Mouse (Mus musculus) liver, embryonic 14.5 days (tissue): ENCODE data around the gene Stum. TPM values are rescaled to one million over a fixed set of nuclear protein-coding genes. Genes with fewer than 3 reads are reported as not detected.
A peak's percentile ranks its signal among the peaks of the same experiment; 100 is the strongest.

ENCODE experiments used
- ATAC-seq: fragments of 200-750 bp; cut with Nextera tagmentation; 2 replicates; pipeline ENCODE4 v1.8.0; 2017; ENCODE audit warnings: moderate number of reproducible peaks, mild to moderate bottlenecking, moderate library complexity; ENCODE audit not compliant: insufficient read depth
- DNase-seq, 3 experiments: peaks; one replicate each; pipeline ENCODE4 v3.0.0-alpha.2; 2012 to 2013; ENCODE audit warnings: low read depth in 3 of 3, low spot score in 3 of 3
- H3K27ac ChIP-seq: fragments of 300-500 bp; sonication (generic); 2 replicates; pipeline ENCODE4 v1.5.1; 2014; ENCODE audit warnings: moderate library complexity, mild to moderate bottlenecking, control low read depth, inconsistent platforms
- H3K27me3 ChIP-seq: fragments of 300-500 bp; sonication (generic); 2 replicates; pipeline ENCODE4 v1.6.1; 2014; ENCODE audit warnings: mild to moderate bottlenecking, low read length, moderate library complexity; ENCODE audit not compliant: control insufficient read depth, insufficient read depth
- H3K36me3 ChIP-seq: fragments of 300-500 bp; sonication (generic); replicated peaks from 2 replicates; pipeline ENCODE4 v1.6.1; 2014; ENCODE audit warnings: low read depth; ENCODE audit not compliant: control insufficient read depth, insufficient read depth
- H3K4me1 ChIP-seq, 2 experiments: fragments of 200-500 bp in 1 of 2; fragments of 300-500 bp in 1 of 2; sonication (generic) in 1 of 2; replicated peaks; 2 replicates each; pipeline ENCODE4 v1.6.1; 2012 to 2014; ENCODE audit warnings: antibody characterized with exemption in 1 of 2, inconsistent platforms in 1 of 2, low read length in 1 of 2; ENCODE audit not compliant: control insufficient read depth in 2 of 2, insufficient read depth in 2 of 2
- H3K4me2 ChIP-seq: fragments of 300-500 bp; sonication (generic); 2 replicates; pipeline ENCODE4 v1.6.1; 2014; ENCODE audit warnings: low read depth, mild to moderate bottlenecking, control low read depth, moderate library complexity
- H3K4me3 ChIP-seq, 2 experiments: fragments of 200-500 bp in 1 of 2; fragments of 300-500 bp in 1 of 2; sonication (generic) in 1 of 2; 2 replicates each; pipeline ENCODE4 v1.5.1; 2012 to 2014; ENCODE audit warnings: low read depth in 2 of 2, low read length in 2 of 2, mild to moderate bottlenecking in 2 of 2, control low read depth in 1 of 2, inconsistent platforms in 1 of 2, moderate library complexity in 1 of 2; ENCODE audit not compliant: insufficient read depth in 1 of 2
- H3K9ac ChIP-seq: fragments of 300-500 bp; sonication (generic); replicated peaks from 2 replicates; pipeline ENCODE4 v1.6.1; 2014; ENCODE audit warnings: mild to moderate bottlenecking, control low read depth, moderate library complexity
- H3K9me3 ChIP-seq: fragments of 300-500 bp; sonication (generic); 2 replicates; pipeline ENCODE4 v1.6.1; 2016; ENCODE audit warnings: low read length, mixed read lengths; ENCODE audit not compliant: control insufficient read depth
- CTCF ChIP-seq: IDR thresholded peaks from 2 replicates; pipeline ENCODE4 v1.5.1; 2016; ENCODE audit warnings: antibody characterized with exemption, low read depth, control low read depth
- EP300 ChIP-seq: IDR thresholded peaks from 2 replicates; pipeline ENCODE4 v1.6.1; 2016; ENCODE audit warnings: antibody characterized with exemption, low read depth
- WGBS: fragments of 180-500 bp; shearing (Covaris S2); extraction: QIAGEN DNeasy Blood & Tissue Kit; methylation state at CpG from one replicate; pipeline ENCODE4 v1.1.7; 2014; ENCODE audit not compliant: insufficient replicate concordance; 5-methylcytosine and 5-hydroxymethylcytosine counted together
- polyA plus RNA-seq, 2 experiments: library from polyadenylated mRNA; depleted of rRNA in 1 of 2; stranded (reverse) in 1 of 2; unstranded in 1 of 2; fragments of >200 nt; fragmentation: Nextera tagmentation in 1 of 2; extraction: Ambion mirVana in 1 of 2; gene quantifications; 2 replicates each; pipeline versions ENCODE4 v1.2.1 to v1.2.3; 2012 to 2014

The Stum gene
- polyA plus RNA-seq, 2 experiments = 0.04 TPM; not detected in 1

- ATAC-seq (no peak), DNase-seq (no peak)
- Histone ChIP-seq H3K9ac (no peak overlapping the region), H3K9me3 (no peaks in the 10 kb centered on the region), H3K4me2 (no peak overlapping the region), H3K27ac (no peak overlapping the region), H3K27me3 (no peaks in the 10 kb centered on the region), H3K4me1 (peaks cover 0 to 9% of the 10 kb centered on the region in 2 experiments; a peak in 2 of 4 replicates), H3K4me3 (no peak overlapping the region), H3K36me3 (no peaks in the 10 kb centered on the region)
- WGBS = 48% methylated on average over 5 of the region's 5 CpGs
- TF ChIP-seq EP300 = no peak
- no peak for TF ChIP-seq CTCF
Measured at GRCm38 (mm10) chr1:180409771-180410170, 73.5 kb downstream of the Stum start.

GRCm38 (mm10) chr1:180408832-180409231 is 74.5 kb downstream of the Stum start:
- H3K9ac ChIP-seq = no peak overlapping the region
- WGBS = 69% methylated on average over 9 of the region's 9 CpGs

DNA sequence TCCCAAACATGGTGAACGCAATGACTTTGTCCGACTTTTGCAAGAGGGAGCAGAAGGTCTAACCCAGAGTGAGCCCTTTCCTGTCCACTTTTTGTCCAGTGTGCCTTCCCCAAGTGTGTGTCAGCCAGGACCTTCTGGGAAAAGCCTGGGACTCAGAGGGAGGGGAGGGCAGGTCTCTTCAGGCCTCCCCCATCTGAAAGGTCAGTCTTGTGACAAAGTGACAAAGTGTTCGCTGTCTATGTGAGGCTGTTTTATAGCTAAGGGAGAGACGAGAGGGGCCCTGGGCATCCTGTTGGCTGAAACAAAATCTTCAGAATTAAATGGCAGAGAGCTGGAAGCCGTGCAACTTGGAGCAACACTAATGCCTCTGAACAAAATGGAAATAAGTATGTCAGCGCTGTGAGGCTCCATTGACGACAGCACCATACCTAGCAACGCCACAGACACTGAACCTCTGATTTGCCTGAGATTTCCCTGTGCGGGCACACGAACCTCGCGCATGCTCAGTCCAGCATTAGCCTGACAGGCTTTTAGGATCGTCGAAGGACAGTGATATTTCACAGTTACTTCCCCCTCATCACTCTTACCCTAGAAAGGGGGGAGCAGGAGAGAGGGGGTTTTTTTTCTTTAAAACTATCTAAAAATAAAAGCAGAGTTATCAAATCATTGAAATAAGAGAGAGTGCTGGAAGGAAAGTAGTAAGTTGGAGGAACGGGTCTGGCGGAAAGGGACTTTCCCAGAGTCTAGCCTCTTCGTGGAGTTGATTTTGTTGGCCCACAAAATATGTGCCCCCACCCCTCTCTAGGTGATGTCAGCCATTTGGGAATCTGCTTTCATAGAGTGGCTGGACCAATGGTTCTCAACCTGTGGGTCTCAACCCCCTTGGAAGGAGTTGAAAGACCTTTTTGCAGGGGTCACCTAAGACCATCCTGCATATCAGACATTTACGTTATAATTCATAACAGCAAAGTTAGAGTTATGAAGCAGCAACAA is 75.3 kb downstream of the Stum start:
- H3K27me3 ChIP-seq = no peaks in the 10 kb centered on the region
- no peak for DNase-seq
- H3K9me3 ChIP-seq = no peaks in the 10 kb centered on the region
- ATAC-seq = no peak
- 76% methylated on average over 18 of the region's 18 CpGs for WGBS
- H3K9ac ChIP-seq = no peak overlapping the region
- TF ChIP-seq CTCF (no peak), EP300 (no peak)
- peaks cover 0 to 23% of the 10 kb centered on the region in 2 experiments; a peak in 2 of 4 replicates for H3K4me1 ChIP-seq
- no peak overlapping the region for H3K27ac ChIP-seq
- H3K4me3 ChIP-seq = no peak overlapping the region
- no peak overlapping the region for H3K4me2 ChIP-seq
- no peaks in the 10 kb centered on the region for H3K36me3 ChIP-seq

More at GRCm38 (mm10) chr1:180408832-180409231, 74.5 kb downstream of the Stum start:
- ATAC-seq (no peak), DNase-seq (no peak)
- no peaks in the 10 kb centered on the region for H3K9me3 ChIP-seq
- no peak overlapping the region for H3K4me3 ChIP-seq
- no peaks in the 10 kb centered on the region for H3K27me3 ChIP-seq
- no peaks in the 10 kb centered on the region for H3K36me3 ChIP-seq
- H3K27ac ChIP-seq = no peak overlapping the region
- TF ChIP-seq CTCF (no peak), EP300 (no peak)
- peaks cover 0 to 16% of the 10 kb centered on the region in 2 experiments; a peak in 2 of 4 replicates for H3K4me1 ChIP-seq
- H3K4me2 ChIP-seq = no peak overlapping the region

GRCm38 (mm10) chr1:180407171-180407671 is 76.1 kb downstream of the Stum start:
- peak overlapping the region; percentile 18 to 21; a peak in 1 of 4 replicates for H3K4me3 ChIP-seq
- no peak overlapping the region for H3K9ac ChIP-seq
- H3K27ac ChIP-seq = no peak overlapping the region
- peaks cover 0 to 25% of the 10 kb centered on the region in 2 experiments; a peak in 2 of 4 replicates for H3K4me1 ChIP-seq
- DNase-seq = no peak
- H3K9me3 ChIP-seq = no peaks in the 10 kb centered on the region
- H3K27me3 ChIP-seq = no peaks in the 10 kb centered on the region
- no peaks in the 10 kb centered on the region for H3K36me3 ChIP-seq
- WGBS = 21% methylated on average over 16 of the region's 16 CpGs
- ATAC-seq = no peak
- no peak for TF ChIP-seq EP300
- TF ChIP-seq CTCF = peak; percentile 86
- peak overlapping the region; percentile 39 for H3K4me2 ChIP-seq
